Mouse (Mus musculus): ENCODE data around the gene Dock4. TPM values are rescaled to one million over a fixed set of nuclear protein-coding genes. Genes with fewer than 3 reads are reported as not detected.
A peak's percentile ranks its signal among the peaks of the same experiment; 100 is the strongest.

Gene Dock4
- total RNA-seq, 1 experiment from 2014 or later = 20.7 TPM

DNA sequence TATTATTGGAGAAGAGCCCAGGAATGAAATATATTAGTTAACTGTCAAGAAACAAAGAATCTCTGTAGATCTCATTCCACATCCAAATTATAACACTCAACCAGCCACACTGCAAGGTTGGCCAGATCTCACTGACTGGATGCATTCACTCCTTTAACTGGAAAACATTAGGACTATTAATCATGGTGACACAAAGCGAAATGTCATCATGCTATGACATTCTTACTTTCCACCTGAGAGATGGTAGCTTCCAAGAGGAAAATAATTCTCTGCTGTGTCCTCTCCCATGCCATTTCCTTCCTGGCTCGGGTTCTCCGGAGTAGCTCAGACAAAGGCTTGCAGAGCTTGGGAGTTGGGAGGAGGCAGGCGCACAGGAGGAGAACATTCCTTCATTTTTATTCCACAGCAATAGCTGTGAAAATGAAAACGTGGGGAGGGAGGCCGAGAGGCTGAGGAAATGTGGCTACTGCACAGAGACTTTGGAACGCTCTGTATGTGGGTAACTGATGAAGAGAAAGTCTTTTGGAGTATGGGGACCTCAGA, 17.0 kb downstream of the Dock4 start:
- no peak for DNase-seq

DNA sequence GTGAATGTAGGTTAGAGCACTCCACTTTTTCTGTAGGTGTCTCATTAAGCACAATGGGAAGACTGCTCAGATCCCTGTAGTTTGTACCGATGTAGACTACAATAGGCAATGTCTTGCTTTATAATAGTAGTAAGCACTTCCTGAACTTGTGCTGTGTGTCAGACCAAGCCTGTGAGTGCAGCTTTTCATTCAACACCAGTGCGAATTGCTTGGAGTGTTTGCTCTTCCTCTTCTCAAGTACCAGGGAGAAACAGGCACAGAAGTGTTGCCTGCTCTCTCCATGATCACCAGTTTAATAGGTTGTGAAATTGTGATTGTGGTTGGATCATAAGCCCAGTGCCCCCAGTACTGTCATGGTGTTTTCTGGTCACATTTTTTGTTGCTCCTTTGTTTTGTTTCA, 18.1 kb downstream of the Dock4 start:
- no peak for DNase-seq

GRCm38 (mm10) chr12:40464282-40464681, 18.5 kb downstream of the Dock4 start:
- no peak for DNase-seq

DNA sequence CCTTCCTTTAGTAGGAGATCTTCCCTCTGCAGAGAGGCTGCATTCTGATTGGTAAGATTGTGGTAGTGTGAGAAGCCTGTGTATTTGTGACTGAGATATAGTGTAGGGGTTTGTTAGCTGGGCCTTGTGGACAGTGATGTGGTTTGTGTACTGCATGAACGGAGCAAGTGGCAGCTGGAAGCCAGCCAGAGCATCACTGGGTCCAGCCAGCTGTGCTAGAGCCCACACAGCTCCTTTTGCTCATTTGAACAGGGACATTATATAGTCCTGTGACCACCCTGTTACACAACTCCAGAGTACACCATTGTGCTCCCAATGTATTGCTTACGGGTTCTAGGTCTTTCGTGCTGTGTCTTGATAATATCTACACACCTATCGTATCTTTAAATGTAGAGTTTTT, 22.5 kb downstream of the Dock4 start:
- no peak for DNase-seq

- no peak for DNase-seq
Observed at GRCm38 (mm10) chr12:40469009-40469408, 23.3 kb downstream of the Dock4 start.

GRCm38 (mm10) chr12:40471649-40472399, 26.1 kb downstream of the Dock4 start:
- DNase-seq = no peak

- no peak for DNase-seq
Observed at GRCm38 (mm10) chr12:40473709-40474108, 28.0 kb downstream of the Dock4 start.

- DNase-seq = peak; percentile 64
Observed at GRCm38 (mm10) chr12:40477621-40478452, 32.1 kb downstream of the Dock4 start.

GRCm38 (mm10) chr12:40484224-40484623, 38.5 kb downstream of the Dock4 start:
- no peak for DNase-seq

GRCm38 (mm10) chr12:40485210-40485609, 39.5 kb downstream of the Dock4 start:
- DNase-seq = no peak

GRCm38 (mm10) chr12:40486047-40486837, 40.5 kb downstream of the Dock4 start:
- no peak for DNase-seq

- DNase-seq = no peak
Observed at GRCm38 (mm10) chr12:40496387-40496786, 50.6 kb downstream of the Dock4 start.

GRCm38 (mm10) chr12:40497806-40498205, 52.1 kb downstream of the Dock4 start:
- DNase-seq = no peak

DNA sequence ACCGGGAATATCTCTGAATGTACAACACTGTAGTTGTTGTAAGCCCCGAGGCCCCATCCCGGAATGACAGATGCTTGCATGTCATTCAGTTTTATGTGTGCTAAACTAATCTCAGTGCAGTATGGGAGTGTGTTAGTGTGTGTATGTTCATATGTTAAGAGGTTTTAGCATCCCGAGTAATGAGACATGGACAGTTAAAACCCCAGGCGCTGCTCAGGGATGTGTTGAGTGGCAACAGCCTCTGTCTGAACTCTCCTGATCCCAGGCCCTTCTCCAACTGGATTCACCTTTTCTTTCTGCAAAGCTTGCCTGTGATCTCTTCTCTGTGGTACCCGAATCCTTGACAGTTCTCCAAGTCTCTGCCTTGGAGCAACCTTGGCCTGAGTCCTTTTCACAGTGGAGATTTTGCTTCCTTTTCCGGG, 52.5 kb downstream of the Dock4 start:
- no peak for DNase-seq

GRCm38 (mm10) chr12:40498928-40499626, 53.3 kb downstream of the Dock4 start:
- peak; percentile 47 for DNase-seq

DNA sequence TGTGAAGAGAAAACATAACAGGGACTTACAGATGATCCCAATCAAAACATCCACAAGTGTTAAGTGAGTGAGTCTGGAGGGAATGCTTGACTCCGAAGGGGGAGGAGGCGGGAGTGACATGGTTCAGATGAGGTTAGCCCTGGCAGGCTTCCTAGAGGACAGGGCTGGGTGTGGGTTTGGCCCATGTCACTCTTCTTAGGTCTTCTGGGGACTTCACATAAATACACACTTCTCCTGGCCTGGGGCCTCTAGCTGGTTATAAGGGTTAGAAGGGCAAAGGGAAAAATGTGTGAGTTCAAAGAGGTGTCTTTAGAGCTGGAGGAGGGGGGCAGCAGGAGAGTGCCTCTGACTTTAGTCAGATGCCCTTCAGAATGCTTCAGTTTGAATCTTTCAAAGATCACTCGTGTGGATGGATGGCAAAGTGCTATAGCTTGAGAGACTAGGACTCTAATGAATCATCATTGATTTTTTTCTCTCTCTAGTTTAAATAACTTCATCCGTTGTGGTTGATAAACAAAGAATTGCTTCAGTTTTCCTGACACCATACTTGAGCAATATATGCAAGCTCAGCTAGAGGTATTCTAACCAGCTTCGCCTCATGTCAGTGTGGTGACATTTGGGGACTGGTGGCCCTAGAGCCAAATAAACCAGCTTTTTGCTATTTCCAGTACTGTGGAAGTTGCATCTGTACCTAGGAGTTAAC, 54.0 kb downstream of the Dock4 start:
- DNase-seq = peak; percentile 4

- no peak for DNase-seq
Observed at GRCm38 (mm10) chr12:40501141-40501540, 55.4 kb downstream of the Dock4 start.

- DNase-seq = no peak
Observed at GRCm38 (mm10) chr12:40503520-40503919, 57.8 kb downstream of the Dock4 start.

DNA sequence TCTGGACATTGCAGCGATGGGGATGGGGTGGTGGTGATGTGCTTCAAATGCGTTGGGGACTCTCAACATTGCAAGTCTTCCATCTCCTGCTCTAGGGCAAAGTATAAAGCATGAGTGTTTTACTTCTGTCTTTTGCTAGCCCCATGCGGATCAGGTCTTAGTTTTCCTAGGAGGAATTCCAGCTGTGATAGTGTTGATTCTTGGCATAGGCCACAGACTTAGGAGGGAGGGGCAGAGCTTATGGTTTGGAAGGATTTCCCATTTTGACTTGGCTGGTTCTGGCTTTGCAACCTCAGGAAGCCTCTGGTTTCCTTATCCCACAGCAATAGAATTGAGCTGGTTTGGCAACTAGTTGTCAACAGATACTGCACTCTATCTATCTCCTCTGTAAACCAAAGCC, 58.9 kb downstream of the Dock4 start:
- no peak for DNase-seq

DNA sequence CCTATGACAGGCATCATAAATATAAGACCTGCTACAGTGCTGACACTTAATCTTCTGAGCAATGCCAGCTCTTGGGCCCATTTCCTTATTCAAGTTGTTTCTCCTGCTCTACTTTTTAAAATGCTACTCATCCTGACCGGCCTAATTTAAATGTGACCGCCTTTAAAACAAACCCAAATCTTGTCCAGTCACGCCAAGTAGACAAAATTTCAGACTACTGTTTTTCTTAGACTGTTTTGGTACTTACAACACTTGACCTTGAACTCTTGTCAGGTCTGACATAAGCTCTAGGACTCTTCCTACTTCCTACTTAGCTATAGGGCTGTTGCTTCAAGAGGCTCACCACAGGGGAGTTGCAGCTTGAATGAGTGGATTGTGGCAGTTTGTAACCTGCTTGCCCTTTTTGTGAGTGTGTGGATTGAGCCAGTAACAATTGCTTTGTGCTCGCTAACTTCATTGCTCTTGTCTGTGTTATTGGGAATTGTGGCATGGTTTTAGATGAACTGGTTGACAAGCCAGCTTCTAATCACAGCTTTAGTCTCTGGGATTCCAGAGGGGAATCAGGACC, 62.2 kb downstream of the Dock4 start:
- no peak for DNase-seq

DNA sequence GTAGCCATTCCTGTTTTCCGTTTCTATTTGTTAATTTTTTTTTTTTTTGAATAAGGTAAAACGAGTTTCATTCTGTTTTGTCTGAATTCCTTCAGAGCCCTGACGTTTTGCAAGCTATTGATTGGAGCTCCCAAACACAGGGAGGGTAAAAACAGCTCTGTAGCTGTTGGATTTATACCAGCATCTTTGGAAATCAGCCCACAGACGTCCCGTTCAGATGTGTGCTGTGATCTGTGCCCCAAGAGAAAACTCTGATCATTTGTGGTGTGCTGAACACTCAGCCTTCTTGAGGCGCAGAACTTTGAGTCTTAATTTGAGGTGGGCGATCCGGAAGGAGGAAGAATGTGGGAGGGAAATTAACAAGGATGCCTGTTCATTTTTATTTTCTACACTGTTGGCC, 62.7 kb downstream of the Dock4 start:
- no peak for DNase-seq

All from adrenal gland, postnatal 25 days (tissue).